Mouse (Mus musculus): Measurements from ENCODE around the gene Adcy5. TPM values are rescaled to one million over a fixed set of nuclear protein-coding genes. Genes with fewer than 3 reads are reported as not detected.

Gene Adcy5
- total RNA-seq, 1 experiment from 2014 or later: not detected

DNA sequence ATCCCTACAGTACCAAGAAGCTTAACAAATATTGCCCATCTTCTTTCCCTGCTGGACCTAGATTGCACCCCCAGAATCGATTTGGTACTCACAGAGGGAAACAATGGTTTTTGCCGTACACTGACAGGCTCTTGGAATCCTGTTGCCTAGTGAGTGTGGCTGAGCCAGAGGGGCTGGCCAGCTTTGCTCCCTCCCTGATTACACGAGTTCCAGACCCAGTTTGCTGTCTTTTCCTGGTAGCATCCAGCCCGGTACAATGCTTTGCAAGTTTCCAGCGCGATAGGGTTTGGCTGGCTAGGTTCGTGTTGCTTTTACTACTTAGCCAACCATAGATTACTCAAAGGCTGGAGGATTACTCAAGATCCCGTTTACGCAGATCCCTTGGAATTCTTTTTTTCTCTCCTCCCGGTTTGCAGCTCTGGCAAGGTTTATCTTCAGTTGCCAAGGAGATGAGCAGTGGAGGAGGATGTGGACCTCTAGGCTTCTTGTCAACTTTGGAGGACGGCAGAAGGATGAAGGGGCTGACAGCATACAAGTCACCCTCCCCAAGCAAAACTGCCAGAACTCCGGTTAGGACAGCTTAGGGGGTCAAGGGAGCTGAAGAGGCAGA lies 1.4 kb upstream of the Adcy5 start:
- ATAC-seq (replicated peaks in 1 of 2; ENCODE audit: insufficient read depth in 1 of 2, low FRiP score in 2 of 2, low TSS enrichment in 1 of 2, low read depth in 1 of 2, poor library complexity in 2 of 2, severe bottlenecking in 2 of 2): no peak

DNA sequence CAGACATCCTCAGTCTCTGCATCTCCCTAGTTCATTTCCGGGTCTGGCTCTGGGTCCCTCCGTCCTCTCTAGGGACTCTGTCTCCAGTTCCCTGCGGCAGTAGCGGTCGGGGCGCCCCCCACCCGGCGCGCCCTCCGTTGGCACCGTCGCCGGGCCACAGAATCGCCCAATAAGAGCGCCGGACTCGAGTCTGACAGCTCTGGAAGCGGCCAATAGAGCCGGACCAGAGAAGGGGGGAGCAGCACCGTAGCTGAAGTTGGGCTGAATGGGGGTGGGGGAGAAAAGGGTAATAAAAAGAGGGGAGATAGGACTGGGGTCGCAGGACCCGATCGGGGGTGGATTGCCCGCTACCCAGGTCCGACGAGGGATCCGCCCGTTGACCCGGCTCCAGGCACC lies 434 bp upstream of the Adcy5 start:
- no peak for ATAC-seq (replicated peaks in 1 of 2; ENCODE audit: insufficient read depth in 1 of 2, low FRiP score in 2 of 2, low TSS enrichment in 1 of 2, low read depth in 1 of 2, poor library complexity in 2 of 2, severe bottlenecking in 2 of 2)

- ATAC-seq (replicated peaks in 1 of 2; ENCODE audit: insufficient read depth in 1 of 2, low FRiP score in 2 of 2, low TSS enrichment in 1 of 2, low read depth in 1 of 2, poor library complexity in 2 of 2, severe bottlenecking in 2 of 2): peak in 1 of 2 experiments; percentile 25; a peak in 1 of 4 replicates
These were observed 971 bp downstream of the Adcy5 start for GRCm38 (mm10) chr16:35155391-35156305.

DNA sequence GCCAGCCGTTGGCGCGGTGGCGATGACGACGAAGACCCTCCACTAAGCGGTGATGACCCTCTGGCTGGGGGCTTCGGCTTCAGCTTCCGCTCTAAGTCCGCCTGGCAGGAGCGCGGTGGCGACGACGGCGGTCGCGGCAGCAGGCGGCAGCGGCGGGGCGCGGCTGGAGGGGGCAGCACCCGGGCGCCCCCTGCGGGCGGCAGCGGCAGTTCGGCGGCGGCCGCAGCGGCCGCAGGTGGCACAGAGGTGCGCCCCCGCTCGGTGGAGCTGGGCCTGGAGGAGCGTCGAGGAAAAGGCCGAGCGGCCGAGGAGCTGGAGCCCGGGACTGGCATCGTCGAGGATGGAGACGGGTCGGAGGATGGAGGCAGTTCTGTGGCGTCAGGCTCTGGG lies 1.6 kb downstream of the Adcy5 start:
- peak in 1 of 2 experiments; percentile 41; a peak in 1 of 4 replicates for ATAC-seq (replicated peaks in 1 of 2; ENCODE audit: insufficient read depth in 1 of 2, low FRiP score in 2 of 2, low TSS enrichment in 1 of 2, low read depth in 1 of 2, poor library complexity in 2 of 2, severe bottlenecking in 2 of 2)

DNA sequence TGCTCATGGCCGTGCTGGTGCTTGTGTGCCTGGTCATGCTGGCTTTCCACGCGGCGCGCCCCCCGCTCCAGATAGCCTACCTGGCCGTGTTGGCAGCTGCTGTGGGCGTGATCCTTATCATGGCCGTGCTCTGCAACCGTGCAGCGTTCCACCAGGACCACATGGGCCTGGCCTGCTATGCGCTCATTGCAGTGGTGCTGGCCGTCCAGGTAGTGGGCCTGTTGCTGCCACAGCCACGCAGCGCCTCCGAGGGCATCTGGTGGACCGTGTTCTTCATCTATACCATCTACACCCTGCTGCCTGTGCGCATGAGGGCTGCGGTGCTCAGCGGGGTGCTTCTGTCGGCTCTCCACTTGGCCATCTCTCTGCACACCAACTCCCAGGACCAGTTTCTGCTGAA lies 2.2 kb downstream of the Adcy5 start:
- no peak for ATAC-seq (replicated peaks in 1 of 2; ENCODE audit: insufficient read depth in 1 of 2, low FRiP score in 2 of 2, low TSS enrichment in 1 of 2, low read depth in 1 of 2, poor library complexity in 2 of 2, severe bottlenecking in 2 of 2)

DNA sequence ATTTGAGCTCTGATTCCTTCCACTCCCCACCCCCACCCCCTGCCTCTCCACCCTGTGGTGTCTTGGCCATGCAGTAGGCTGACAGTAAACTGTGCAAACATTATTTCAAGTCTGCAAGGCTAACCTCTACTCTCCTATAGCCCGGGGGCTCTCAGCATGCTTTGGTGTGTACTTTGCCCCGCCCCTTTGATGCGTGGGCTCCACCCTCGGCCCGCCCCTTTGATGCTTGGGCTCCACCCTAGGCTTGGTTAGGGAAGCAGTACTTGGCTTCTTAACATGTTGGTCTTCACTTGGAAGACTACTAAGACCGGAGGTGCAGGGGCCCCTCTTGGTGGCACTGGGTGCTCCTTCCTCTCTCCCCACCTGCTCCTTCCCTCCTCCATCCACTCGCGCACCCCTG lies 4.9 kb downstream of the Adcy5 start:
- no peak for ATAC-seq (replicated peaks in 1 of 2; ENCODE audit: insufficient read depth in 1 of 2, low FRiP score in 2 of 2, low TSS enrichment in 1 of 2, low read depth in 1 of 2, poor library complexity in 2 of 2, severe bottlenecking in 2 of 2)

- ATAC-seq (replicated peaks in 1 of 2; ENCODE audit: insufficient read depth in 1 of 2, low FRiP score in 2 of 2, low TSS enrichment in 1 of 2, low read depth in 1 of 2, poor library complexity in 2 of 2, severe bottlenecking in 2 of 2): no peak
These were observed 5.3 kb downstream of the Adcy5 start for GRCm38 (mm10) chr16:35159991-35160390.

DNA sequence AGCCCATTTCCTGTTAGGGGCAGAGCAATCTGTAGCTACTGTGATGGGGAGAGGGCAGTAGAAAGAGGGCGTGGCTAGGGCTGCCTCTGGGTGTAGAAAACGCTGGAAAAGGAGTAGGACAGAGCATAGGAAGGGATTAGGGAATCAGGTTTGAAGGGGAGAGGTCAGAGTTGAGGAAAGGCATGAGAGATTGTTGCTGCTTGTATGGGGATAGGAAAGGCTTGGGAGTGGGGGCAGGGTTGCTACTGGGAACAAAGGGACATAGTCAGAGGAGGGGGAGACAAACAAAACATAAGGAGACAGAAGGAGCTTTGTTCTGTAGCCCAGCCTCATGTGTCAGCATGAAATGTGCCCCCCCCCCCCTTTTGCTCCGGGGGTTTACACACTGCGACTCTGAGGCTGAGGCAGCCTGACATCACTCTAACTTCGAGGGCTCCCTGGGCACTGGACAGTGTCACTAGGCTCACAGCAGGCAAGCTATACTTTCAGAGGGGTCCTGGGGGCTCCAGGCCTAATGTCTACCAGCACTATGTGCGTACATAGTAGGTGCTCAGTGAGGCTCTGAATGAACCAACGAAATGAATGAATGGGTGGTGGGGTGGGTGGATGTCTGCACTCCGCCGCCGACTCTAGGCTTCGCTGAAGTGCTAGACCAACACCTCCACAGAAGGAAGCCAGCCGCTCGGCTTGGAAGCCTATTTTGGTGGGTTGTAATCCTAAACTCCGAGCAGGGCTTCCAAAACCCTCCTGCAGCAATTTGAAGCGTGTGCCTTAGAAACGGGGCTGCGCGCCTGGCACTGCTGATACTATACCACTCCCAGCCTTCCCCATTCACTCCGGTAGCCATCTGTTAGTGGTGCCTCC lies 9.9 kb downstream of the Adcy5 start:
- ATAC-seq (replicated peaks in 1 of 2; ENCODE audit: insufficient read depth in 1 of 2, low FRiP score in 2 of 2, low TSS enrichment in 1 of 2, low read depth in 1 of 2, poor library complexity in 2 of 2, severe bottlenecking in 2 of 2): no peak

GRCm38 (mm10) chr16:35165361-35165760 lies 10.7 kb downstream of the Adcy5 start:
- no peak for ATAC-seq (replicated peaks in 1 of 2; ENCODE audit: insufficient read depth in 1 of 2, low FRiP score in 2 of 2, low TSS enrichment in 1 of 2, low read depth in 1 of 2, poor library complexity in 2 of 2, severe bottlenecking in 2 of 2)

GRCm38 (mm10) chr16:35165788-35166187 lies 11.1 kb downstream of the Adcy5 start:
- no peak for ATAC-seq (replicated peaks in 1 of 2; ENCODE audit: insufficient read depth in 1 of 2, low FRiP score in 2 of 2, low TSS enrichment in 1 of 2, low read depth in 1 of 2, poor library complexity in 2 of 2, severe bottlenecking in 2 of 2)

DNA sequence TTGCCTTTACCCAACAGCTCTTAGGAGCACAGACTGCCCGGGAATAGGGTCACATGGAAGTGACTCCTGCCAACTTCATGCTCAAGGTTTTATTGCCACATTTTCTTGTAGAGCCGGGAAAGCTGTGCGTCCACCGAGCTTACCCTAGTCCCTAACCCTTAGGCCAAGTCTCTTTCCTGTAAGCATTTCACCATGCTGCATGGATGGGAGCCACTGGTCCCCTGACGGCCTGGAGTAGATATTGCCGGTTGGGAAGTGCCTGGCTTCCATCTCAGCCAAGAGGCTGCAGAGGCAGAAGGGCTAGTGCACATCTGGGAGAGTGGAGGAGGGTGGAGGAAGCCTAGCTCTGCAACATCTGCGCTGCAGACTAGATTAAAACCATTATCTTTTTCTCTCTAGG lies 14.8 kb downstream of the Adcy5 start:
- no peak for ATAC-seq (replicated peaks in 1 of 2; ENCODE audit: insufficient read depth in 1 of 2, low FRiP score in 2 of 2, low TSS enrichment in 1 of 2, low read depth in 1 of 2, poor library complexity in 2 of 2, severe bottlenecking in 2 of 2)

DNA sequence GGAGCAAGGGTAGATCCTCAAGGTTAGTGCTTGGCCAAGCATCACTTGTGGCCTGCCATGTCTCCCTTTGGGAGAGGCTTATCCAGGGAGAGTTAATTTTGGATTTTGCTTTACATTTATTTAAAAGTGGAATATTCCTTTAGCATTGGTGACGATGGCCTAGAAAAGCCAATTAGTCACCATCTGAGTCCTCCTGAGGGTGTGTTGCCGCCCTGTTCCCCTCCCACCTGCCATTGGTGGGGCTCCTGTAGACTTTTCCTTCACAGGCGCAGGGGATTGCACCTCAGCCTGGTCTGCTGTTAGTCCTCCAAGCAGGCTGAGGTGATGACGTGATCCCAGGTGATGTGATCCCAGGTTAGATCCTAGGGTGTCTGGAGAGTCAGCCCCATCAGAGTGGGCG lies 17.5 kb downstream of the Adcy5 start:
- no peak for ATAC-seq (replicated peaks in 1 of 2; ENCODE audit: insufficient read depth in 1 of 2, low FRiP score in 2 of 2, low TSS enrichment in 1 of 2, low read depth in 1 of 2, poor library complexity in 2 of 2, severe bottlenecking in 2 of 2)

DNA sequence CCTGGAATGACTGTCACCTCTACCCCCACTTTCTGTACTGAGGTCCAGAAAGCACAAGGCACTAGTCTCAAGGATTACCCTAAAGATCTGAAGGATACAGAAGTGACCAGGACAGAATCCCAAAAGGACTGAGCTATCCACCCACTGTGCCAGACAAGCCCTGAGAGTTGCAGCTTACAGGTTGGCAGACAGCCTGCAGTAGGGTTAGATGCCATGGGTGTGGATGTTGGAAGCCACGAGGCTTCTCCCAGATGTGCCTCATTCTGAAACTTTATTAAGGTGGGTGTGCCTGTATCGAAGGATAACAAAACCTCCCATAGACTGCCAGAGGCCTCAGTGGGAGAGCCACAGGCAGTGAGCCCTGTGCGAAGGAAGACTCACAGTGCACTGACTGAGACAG lies 23.8 kb downstream of the Adcy5 start:
- no peak for ATAC-seq (replicated peaks in 1 of 2; ENCODE audit: insufficient read depth in 1 of 2, low FRiP score in 2 of 2, low TSS enrichment in 1 of 2, low read depth in 1 of 2, poor library complexity in 2 of 2, severe bottlenecking in 2 of 2)

DNA sequence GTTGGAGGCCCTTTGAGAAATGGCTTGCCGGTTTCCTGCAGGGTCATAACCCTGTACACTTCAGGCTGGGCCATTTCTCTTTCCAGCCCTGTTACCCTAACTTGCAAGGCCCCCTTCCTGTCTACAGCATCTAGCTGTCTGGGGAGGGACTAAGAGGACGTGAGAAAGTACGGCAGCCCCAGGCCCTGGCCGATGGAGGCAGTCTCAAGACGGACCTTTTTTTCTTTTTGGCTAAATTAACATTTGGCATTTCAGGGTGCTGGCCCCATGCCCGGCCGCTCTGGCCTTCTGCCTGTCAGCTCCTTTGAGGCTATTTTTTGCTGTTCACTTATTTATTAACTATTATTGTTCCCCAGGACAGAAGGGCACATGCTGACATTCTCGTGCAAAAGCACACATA lies 24.4 kb downstream of the Adcy5 start:
- no peak for ATAC-seq (replicated peaks in 1 of 2; ENCODE audit: insufficient read depth in 1 of 2, low FRiP score in 2 of 2, low TSS enrichment in 1 of 2, low read depth in 1 of 2, poor library complexity in 2 of 2, severe bottlenecking in 2 of 2)

- no peak for ATAC-seq (replicated peaks in 1 of 2; ENCODE audit: insufficient read depth in 1 of 2, low FRiP score in 2 of 2, low TSS enrichment in 1 of 2, low read depth in 1 of 2, poor library complexity in 2 of 2, severe bottlenecking in 2 of 2)
These were observed 28.5 kb downstream of the Adcy5 start for GRCm38 (mm10) chr16:35183161-35183560.

DNA sequence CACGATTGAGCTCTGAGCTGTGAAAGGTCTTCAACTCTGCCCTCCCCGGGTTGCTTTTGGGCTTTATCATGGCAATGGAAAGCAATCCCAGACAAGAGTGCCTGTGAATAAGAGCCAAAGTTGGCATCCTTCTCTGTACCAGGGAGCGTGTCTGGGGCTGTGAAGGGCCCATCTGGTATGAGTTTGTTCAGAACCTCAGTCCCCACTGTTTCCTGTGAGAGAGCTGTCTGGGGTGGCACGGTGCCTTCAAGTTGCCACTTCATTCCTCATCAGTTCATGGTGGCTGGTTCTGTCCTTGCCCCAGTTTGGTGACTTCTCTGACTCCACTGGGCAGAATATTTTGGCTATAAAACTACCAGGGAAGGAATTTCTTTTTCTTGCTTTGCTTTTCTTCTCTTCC lies 33.4 kb downstream of the Adcy5 start:
- no peak for ATAC-seq (replicated peaks in 1 of 2; ENCODE audit: insufficient read depth in 1 of 2, low FRiP score in 2 of 2, low TSS enrichment in 1 of 2, low read depth in 1 of 2, poor library complexity in 2 of 2, severe bottlenecking in 2 of 2)

DNA sequence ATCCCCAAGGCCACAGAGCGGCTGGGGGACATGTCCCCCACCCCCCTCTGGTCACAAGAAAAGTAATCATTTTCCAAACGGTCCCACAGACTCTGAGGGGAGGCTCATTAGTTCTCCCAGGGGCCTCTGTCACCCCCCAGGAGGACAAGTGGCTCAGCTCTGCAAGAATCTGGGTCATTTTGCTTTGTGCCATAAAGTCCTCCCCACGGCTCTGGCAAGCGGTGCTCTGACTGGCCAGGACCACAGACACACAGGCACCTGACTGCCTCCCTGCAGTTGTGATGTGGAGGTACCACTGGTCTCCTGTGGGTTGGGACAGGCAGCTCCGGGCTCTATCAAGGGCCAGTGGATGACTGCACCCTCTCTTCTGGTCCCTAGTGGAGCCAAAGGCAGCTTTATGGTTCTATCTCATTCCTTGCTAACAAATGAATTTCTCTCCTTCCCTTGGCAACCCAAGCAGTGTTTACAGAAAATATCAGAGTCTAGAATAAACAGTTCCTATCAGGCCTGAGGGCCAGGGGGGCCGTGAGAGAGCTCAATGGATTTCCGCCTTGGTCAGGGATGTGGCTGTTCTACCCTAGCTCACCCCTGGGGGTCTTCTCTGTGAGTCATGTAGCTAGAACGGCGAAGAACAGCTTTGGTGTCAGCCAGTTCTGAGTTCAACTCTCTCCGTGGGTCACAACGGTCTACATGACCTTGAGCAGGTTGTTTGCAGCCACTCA lies 34.9 kb downstream of the Adcy5 start:
- ATAC-seq (replicated peaks in 1 of 2; ENCODE audit: insufficient read depth in 1 of 2, low FRiP score in 2 of 2, low TSS enrichment in 1 of 2, low read depth in 1 of 2, poor library complexity in 2 of 2, severe bottlenecking in 2 of 2): no peak
